Mouse (Mus musculus): ENCODE measurements at regions not wholly inside any gene's neighbourhood (a gene's known extent, or its start where the extent isn't known, plus 50 kb on each side); places are given as distances from the start of the nearest gene placed in this dataset.
A peak's percentile ranks its signal among the peaks of the same experiment; 100 is the strongest.

- 79% methylated on average over 9 of the region's 9 CpGs for WGBS
These were observed 113.8 kb downstream of the Plxna1 start for GRCm38 (mm10) chr6:89248574-89248973.

GRCm38 (mm10) chr6:89249303-89249702 is 113.1 kb downstream of the Plxna1 start:
- Histone ChIP-seq H3K4me2 (replicated peaks) (no peak overlapping the region), H3K4me1 (replicated peaks) (peaks cover 20% of the 10 kb centered on the region), H3K36me3 (no peaks in the 10 kb centered on the region), H3K9me3 (no peaks in the 10 kb centered on the region), H3K27ac (no peak overlapping the region), H3K9ac (replicated peaks) (no peak overlapping the region), H3K4me3 (replicated peaks) (no peak overlapping the region), H3K27me3 (peaks cover 6% of the 10 kb centered on the region; the same call in 1 of the 2 replicates)
- 88% methylated on average over 8 of the region's 8 CpGs for WGBS
- ATAC-seq, result no peak

More at GRCm38 (mm10) chr6:89248574-89248973, 113.8 kb downstream of the Plxna1 start:
- Histone ChIP-seq H3K4me1 (replicated peaks) (peaks cover 14% of the 10 kb centered on the region), H3K36me3 (no peaks in the 10 kb centered on the region), H3K9ac (replicated peaks) (no peak overlapping the region), H3K4me2 (replicated peaks) (no peak overlapping the region), H3K27me3 (peaks cover 6% of the 10 kb centered on the region; the same call in 1 of the 2 replicates), H3K4me3 (replicated peaks) (no peak overlapping the region), H3K9me3 (no peaks in the 10 kb centered on the region), H3K27ac (no peak overlapping the region)
- no peak for ATAC-seq

GRCm38 (mm10) chr6:89251641-89252040 is 110.8 kb downstream of the Plxna1 start:
- no peak for ATAC-seq
- Histone ChIP-seq H3K4me3 (replicated peaks) (no peak overlapping the region), H3K27me3 (no peaks in the 10 kb centered on the region), H3K4me1 (replicated peaks) (peaks cover 26% of the 10 kb centered on the region), H3K36me3 (no peaks in the 10 kb centered on the region), H3K27ac (no peak overlapping the region), H3K9ac (replicated peaks) (no peak overlapping the region), H3K9me3 (no peaks in the 10 kb centered on the region), H3K4me2 (replicated peaks) (no peak overlapping the region)
- WGBS, result 87% methylated on average over 4 of the region's 4 CpGs

GRCm38 (mm10) chr6:89256022-89256421 is 106.4 kb downstream of the Plxna1 start:
- Histone ChIP-seq H3K4me1 (replicated peaks) (peaks cover 32% of the 10 kb centered on the region), H3K9me3 (no peaks in the 10 kb centered on the region), H3K27me3 (no peaks in the 10 kb centered on the region), H3K4me3 (replicated peaks) (no peak overlapping the region), H3K27ac (peak overlapping the region; percentile 45), H3K4me2 (replicated peaks) (no peak overlapping the region), H3K9ac (replicated peaks) (no peak overlapping the region), H3K36me3 (no peaks in the 10 kb centered on the region)
- WGBS, result 50% methylated on average over 4 of the region's 4 CpGs
- ATAC-seq, result peak; percentile 64

GRCm38 (mm10) chr6:89256630-89257292 is 105.7 kb downstream of the Plxna1 start:
- Histone ChIP-seq H3K4me3 (replicated peaks) (no peak overlapping the region), H3K9ac (replicated peaks) (no peak overlapping the region), H3K36me3 (no peaks in the 10 kb centered on the region), H3K27me3 (no peaks in the 10 kb centered on the region), H3K4me1 (replicated peaks) (peaks cover 32% of the 10 kb centered on the region), H3K9me3 (no peaks in the 10 kb centered on the region), H3K27ac (peak overlapping the region; percentile 15), H3K4me2 (replicated peaks) (no peak overlapping the region)
- 80% methylated on average over 8 of the region's 8 CpGs for WGBS
- no peak for ATAC-seq

- H3K27ac ChIP-seq, result no peak overlapping the region
These were observed 105.0 kb downstream of the Plxna1 start for GRCm38 (mm10) chr6:89257416-89257815.

GRCm38 (mm10) chr6:89258140-89258539 is 104.3 kb downstream of the Plxna1 start:
- WGBS, result 83% methylated on average over 4 of the region's 4 CpGs
- no peak for ATAC-seq
- Histone ChIP-seq H3K36me3 (no peaks in the 10 kb centered on the region), H3K9ac (replicated peaks) (no peak overlapping the region), H3K27me3 (no peaks in the 10 kb centered on the region), H3K4me2 (replicated peaks) (no peak overlapping the region), H3K4me3 (replicated peaks) (no peak overlapping the region), H3K27ac (no peak overlapping the region), H3K9me3 (no peaks in the 10 kb centered on the region), H3K4me1 (replicated peaks) (peaks cover 32% of the 10 kb centered on the region)

More at GRCm38 (mm10) chr6:89257416-89257815, 105.0 kb downstream of the Plxna1 start:
- Histone ChIP-seq H3K9me3 (no peaks in the 10 kb centered on the region), H3K36me3 (no peaks in the 10 kb centered on the region), H3K4me1 (replicated peaks) (peaks cover 32% of the 10 kb centered on the region), H3K27me3 (no peaks in the 10 kb centered on the region), H3K9ac (replicated peaks) (no peak overlapping the region), H3K4me2 (replicated peaks) (no peak overlapping the region), H3K4me3 (replicated peaks) (no peak overlapping the region)
- 86% methylated on average over 6 of the region's 6 CpGs for WGBS
- no peak for ATAC-seq

- H3K4me2 ChIP-seq (replicated peaks), result no peak overlapping the region
- no peak for ATAC-seq
- 68% methylated on average over 11 of the region's 11 CpGs for WGBS
These were observed 102.9 kb downstream of the Plxna1 start for GRCm38 (mm10) chr6:89259406-89259994.

GRCm38 (mm10) chr6:89262958-89263357 is 99.5 kb downstream of the Plxna1 start:
- Histone ChIP-seq H3K4me2 (replicated peaks) (no peak overlapping the region), H3K27me3 (no peaks in the 10 kb centered on the region), H3K4me3 (replicated peaks) (no peak overlapping the region), H3K36me3 (no peaks in the 10 kb centered on the region), H3K27ac (no peak overlapping the region), H3K9me3 (no peaks in the 10 kb centered on the region), H3K9ac (replicated peaks) (no peak overlapping the region), H3K4me1 (replicated peaks) (peaks cover 17% of the 10 kb centered on the region)
- ATAC-seq, result no peak
- WGBS, result 80% methylated on average over 4 of the region's 4 CpGs

More at GRCm38 (mm10) chr6:89259406-89259994, 102.9 kb downstream of the Plxna1 start:
- Histone ChIP-seq H3K27ac (no peak overlapping the region), H3K4me1 (replicated peaks) (peaks cover 23% of the 10 kb centered on the region), H3K9ac (replicated peaks) (no peak overlapping the region), H3K36me3 (no peaks in the 10 kb centered on the region), H3K9me3 (no peaks in the 10 kb centered on the region), H3K27me3 (no peaks in the 10 kb centered on the region), H3K4me3 (replicated peaks) (no peak overlapping the region)

- Histone ChIP-seq H3K9ac (replicated peaks) (no peak overlapping the region), H3K27ac (no peak overlapping the region), H3K9me3 (no peaks in the 10 kb centered on the region), H3K4me3 (replicated peaks) (no peak overlapping the region), H3K4me2 (replicated peaks) (no peak overlapping the region), H3K4me1 (replicated peaks) (peaks cover 7% of the 10 kb centered on the region; the same call in 1 of the 2 replicates), H3K36me3 (no peaks in the 10 kb centered on the region), H3K27me3 (no peaks in the 10 kb centered on the region)
- ATAC-seq, result no peak
- WGBS, result 86% methylated on average over 3 of the region's 3 CpGs
These were observed 97.1 kb downstream of the Plxna1 start for GRCm38 (mm10) chr6:89265296-89265695.

Data from midbrain, embryonic 13.5 days (tissue).